Mouse (Mus musculus) macrophage (primary cell): ENCODE data around the gene Rhot2. TPM values are rescaled to one million over a fixed set of nuclear protein-coding genes. Genes with fewer than 3 reads are reported as not detected.

Experiments used
- H3K27ac ChIP-seq: fragments of 350-480 bp; formaldehyde crosslinking; 2 replicates; pipeline ENCODE4 v1.9.0; 2021
- H3K36me3 ChIP-seq: fragments of 350-480 bp; formaldehyde crosslinking; 2 replicates; pipeline ENCODE4 v1.9.0; 2021; ENCODE audit errors: inconsistent target
- H3K4me3 ChIP-seq: fragments of 350-480 bp; formaldehyde crosslinking; 2 replicates; pipeline ENCODE4 v1.9.0; 2021; ENCODE audit errors: inconsistent target
- H3K79me2 ChIP-seq: fragments of 350-480 bp; formaldehyde crosslinking; 2 replicates; pipeline ENCODE4 v1.9.0; 2021; ENCODE audit errors: inconsistent target
- WGBS: methylation state at CpG from one replicate; pipeline ENCODE4 v1.1.7; 2026; ENCODE audit warnings: inconsistent platforms; ENCODE audit not compliant: missing documents; 5-methylcytosine and 5-hydroxymethylcytosine counted together
- polyA plus RNA-seq: library from polyadenylated mRNA; stranded (reverse); fragments of 250-400 nt; gene quantifications from 3 replicates; pipeline ENCODE4 v1.2.4, GENCODE M21; 2018; ENCODE audit warnings: inconsistent platforms

The Rhot2 gene
- polyA plus RNA-seq, 1 experiment from 2014 or later, result 20.6 TPM

DNA sequence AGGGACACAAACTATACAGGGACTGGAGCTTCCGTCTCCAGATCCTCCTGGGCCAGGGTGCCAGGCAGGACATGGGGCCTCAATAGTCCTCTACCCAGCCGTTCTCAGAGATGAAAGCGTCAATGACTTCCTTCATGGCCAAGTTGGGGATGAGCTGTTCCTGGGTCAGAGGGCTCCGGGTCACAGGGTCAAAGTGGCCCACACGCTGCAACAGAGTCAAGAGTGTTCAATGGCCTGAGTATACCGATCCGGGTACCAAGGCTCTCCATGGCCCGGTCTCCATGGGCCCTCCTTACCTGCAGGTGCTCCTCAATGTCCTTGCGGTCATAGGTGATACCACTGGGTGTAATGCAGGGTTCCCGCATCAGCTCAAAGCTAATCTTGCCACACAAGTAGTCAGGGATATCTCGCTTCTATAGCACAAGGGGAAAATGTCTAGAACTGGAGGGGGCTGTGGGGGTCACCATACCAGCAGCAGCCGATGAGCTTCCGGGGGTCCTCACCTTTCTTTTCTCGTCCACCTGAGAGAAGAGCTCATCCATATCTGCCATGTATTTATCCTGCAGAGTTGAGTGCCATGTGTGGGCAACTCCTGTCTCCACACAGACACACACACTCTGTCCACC lies 13.7 kb downstream of the Rhot2 start:
- Histone ChIP-seq H3K79me2 (peaks cover 59% of the 10 kb centered on the region), H3K36me3 (peaks cover 22% of the 10 kb centered on the region; the same call in 1 of the 2 replicates), H3K27ac (no peak overlapping the region), H3K4me3 (no peak overlapping the region; the same call in 1 of the 2 replicates)
- 93% methylated on average over 14 of the region's 14 CpGs for WGBS

DNA sequence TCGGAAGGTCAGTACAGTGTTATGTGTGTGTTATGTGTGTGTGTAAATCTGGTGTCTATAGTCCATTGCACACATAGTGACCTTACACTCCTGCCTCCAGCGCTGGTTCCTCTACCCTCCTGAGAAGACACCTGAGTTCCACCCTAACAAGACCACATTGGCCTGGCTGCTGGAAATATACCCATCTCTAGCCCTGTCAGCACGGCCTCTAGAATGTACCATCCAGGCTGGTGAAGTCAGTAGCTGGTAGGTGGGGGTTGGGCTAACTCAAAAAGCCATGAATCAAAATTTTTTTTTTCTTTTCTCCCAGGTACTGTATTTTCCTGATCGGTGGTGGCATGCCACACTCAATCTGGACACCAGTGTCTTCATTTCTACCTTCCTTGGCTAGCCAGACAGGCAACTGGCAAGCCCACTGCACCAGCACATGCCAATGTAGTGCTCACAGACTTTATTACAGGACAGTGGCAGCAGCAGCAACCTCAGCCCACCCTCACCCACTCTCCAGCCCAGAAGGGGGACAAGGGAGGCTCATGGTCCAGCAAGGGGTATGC lies 14.4 kb downstream of the Rhot2 start:
- WGBS, result 94% methylated on average over 4 of the region's 4 CpGs
- no peak overlapping the region for H3K4me3 ChIP-seq
- peaks cover 59% of the 10 kb centered on the region for H3K79me2 ChIP-seq
- H3K27ac ChIP-seq, result no peak overlapping the region
- H3K36me3 ChIP-seq, result peaks cover 26% of the 10 kb centered on the region; the same call in 1 of the 2 replicates

DNA sequence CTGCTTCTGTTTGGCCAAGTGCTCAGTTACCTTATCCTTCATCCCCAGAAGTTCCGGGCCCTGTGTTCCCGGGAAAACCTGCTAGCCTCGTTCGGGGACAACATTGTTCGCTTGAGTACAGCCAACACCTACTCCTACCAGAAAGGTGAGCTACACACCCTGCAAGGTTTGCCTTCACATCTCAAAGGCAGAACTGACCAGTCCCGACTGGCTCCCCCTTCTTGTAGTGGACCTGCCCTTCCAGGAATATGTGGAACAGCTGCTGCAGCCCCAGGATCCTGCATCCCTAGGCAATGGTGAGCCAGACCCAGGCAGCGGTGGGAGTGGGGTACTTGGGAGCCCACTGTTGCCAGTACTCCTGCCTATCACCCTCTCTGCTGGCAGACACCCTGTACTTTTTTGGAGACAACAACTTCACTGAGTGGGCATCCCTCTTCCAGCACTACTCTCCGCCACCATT lies 15.1 kb downstream of the Rhot2 start:
- Histone ChIP-seq H3K27ac (peak overlapping the region; percentile 62), H3K4me3 (peak overlapping the region; percentile 64), H3K36me3 (peaks cover 26% of the 10 kb centered on the region; the same call in 1 of the 2 replicates), H3K79me2 (peaks cover 59% of the 10 kb centered on the region)
- WGBS, result 52% methylated on average over 8 of the region's 8 CpGs

DNA sequence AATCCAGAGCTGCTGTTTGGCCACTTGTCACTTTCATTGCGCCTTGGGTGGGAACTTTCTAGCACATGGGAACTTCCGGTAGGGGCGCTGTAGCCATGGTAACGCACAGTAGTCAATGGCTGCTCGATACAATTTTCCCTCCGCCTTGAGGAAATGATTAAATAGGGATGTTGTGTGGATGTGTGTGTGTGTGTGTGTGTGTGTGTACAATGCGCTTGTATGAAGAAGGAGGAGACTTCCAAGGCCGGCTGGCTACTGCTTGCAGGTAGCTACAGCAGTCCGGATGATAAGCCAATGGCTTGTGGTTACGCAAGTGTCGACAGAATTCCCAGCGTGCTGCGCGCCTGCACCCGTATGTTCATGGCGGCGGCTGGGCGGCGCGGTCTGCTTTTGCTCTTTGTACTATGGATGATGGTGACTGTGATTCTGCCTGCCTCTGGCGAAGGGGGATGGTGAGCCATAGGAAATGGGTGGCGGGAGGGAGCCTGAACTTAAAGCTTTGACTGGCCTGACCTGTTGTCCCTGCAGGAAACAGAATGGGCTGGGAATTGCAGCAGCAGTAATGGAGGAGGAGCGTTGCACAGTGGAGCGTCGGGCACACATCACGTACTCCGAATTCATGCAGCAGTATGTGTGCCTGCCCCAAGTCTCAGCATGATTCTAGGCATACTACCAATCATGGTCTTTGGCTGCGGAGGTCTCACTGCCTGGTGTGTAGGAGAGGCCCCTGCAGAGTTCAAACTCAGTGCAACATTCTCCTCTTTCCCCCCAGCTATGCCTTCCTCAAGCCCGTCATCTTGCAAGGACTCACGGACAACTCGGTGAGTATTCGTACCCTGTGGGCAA lies 15.7 kb downstream of the Rhot2 start, which contains the start of gene Jmjd8:
Gene Jmjd8 (plus strand): TSS at position 156 of the 846 bp plus-strand sequence.
- H3K36me3 ChIP-seq, result peaks cover 26% of the 10 kb centered on the region; the same call in 1 of the 2 replicates
- peak within 1 kb of the TSS; percentile 62 for H3K27ac ChIP-seq
- WGBS, result under 1% methylated on average over 32 of the region's 32 CpGs
- H3K4me3 ChIP-seq, result peak within 1 kb of the TSS; percentile 64
- H3K79me2 ChIP-seq, result peaks cover 59% of the 10 kb centered on the region

DNA sequence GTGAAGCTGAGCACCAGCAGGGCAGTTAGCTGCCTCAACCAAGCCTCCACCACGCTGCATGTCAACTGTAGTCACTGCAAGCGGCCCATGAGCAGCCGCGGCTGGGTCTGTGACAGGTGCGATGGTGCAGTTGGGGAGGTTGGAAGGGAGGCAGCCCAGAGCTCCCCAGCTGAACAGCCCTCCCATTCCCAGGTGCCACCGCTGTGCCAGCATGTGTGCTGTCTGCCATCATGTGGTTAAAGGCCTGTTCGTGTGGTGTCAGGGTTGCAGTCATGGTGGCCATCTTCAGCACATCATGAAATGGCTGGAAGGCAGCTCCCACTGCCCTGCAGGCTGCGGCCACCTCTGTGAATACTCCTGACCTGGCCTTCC lies 16.4 kb downstream of the Rhot2 start:
- peaks cover 26% of the 10 kb centered on the region; the same call in 1 of the 2 replicates for H3K36me3 ChIP-seq
- peak overlapping the region; percentile 64; the same call in 1 of the 2 replicates for H3K4me3 ChIP-seq
- 92% methylated on average over 8 of the region's 8 CpGs for WGBS
- peaks cover 59% of the 10 kb centered on the region for H3K79me2 ChIP-seq
- no peak overlapping the region for H3K27ac ChIP-seq

DNA sequence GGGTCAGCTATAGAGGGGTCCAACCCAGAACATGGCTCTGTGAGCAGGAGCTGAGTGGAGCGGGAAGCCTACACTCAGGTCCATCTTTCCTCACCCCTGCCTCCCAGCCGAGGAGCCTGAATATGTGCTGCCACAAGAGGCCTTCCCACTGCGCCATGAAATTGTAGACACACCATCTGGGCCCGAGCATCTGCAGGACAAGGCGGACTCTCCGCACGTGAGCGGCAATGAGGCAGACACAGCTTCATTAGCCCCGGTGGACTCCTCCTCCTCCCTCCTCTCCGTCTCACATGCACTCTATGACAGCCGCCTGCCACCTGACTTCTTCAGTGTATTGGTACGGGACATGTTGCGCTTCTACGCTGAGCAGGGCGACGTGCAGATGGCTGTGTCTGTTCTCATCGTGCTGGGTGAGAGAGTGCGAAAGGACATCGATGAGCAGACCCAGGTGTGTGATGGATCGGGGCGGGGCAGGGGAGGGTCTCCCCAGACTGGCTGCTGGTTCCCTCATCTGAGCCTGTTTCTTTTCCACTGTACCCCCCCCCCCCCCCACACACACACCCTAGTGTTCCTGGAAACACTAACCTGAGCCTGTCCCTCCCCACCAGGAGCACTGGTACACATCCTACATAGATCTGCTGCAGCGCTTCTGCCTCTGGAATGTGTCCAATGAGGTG lies 17.0 kb downstream of the Rhot2 start:
- H3K79me2 ChIP-seq, result peaks cover 59% of the 10 kb centered on the region
- H3K36me3 ChIP-seq, result peaks cover 26% of the 10 kb centered on the region; the same call in 1 of the 2 replicates
- 90% methylated on average over 19 of the region's 22 CpGs for WGBS
- no peak overlapping the region for H3K4me3 ChIP-seq
- no peak overlapping the region for H3K27ac ChIP-seq

DNA sequence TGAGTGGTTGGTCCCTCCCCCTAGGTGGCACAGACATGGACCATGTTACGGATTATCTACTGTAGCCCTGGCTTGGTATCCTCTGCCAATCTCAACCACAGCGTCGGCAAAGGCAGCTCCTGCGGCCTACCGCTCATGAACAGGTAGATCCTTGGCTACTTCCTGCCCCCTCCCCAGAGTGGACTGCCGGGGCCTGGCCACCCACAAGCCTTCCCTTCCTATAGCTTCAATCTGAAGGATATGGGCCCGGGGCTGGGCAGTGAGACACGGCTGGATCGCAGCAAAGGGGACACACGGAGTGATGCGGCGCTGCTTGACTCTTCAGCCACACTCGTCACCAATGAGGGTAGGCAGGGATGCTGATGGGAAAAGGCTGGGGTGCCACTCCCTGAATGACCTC lies 17.6 kb downstream of the Rhot2 start:
- 98% methylated on average over 13 of the region's 13 CpGs for WGBS
- H3K27ac ChIP-seq, result no peak overlapping the region
- H3K4me3 ChIP-seq, result no peak overlapping the region
- peaks cover 55% of the 10 kb centered on the region for H3K79me2 ChIP-seq
- H3K36me3 ChIP-seq, result peaks cover 26% of the 10 kb centered on the region; the same call in 1 of the 2 replicates

DNA sequence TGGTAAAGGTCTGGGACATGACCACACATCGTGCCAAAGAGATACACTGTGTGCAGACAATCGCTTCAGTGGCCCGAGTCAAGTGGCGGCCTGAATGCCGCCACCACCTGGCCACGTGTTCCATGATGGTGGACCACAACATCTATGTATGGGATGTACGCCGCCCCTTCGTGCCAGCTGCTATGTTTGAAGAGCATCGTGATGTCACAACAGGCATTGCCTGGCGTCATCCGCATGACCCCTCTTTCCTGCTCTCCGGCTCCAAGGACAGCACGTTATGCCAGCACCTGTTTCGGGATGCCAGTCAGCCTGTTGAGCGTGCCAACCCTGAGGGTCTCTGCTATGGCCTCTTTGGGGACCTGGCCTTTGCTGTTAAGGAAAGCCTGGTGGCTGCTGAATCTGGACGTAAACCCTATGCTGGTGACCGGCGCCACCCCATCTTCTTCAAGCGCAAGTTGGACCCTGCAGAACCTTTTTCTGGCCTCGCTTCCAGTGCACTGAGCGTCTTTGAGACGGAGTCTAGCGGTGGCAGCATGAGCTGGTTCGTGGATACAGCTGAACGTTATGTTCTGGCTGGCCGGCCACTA lies 18.6 kb downstream of the Rhot2 start:
- no peak overlapping the region for H3K27ac ChIP-seq
- no peak overlapping the region for H3K4me3 ChIP-seq
- WGBS, result 96% methylated on average over 27 of the region's 27 CpGs
- H3K79me2 ChIP-seq, result peaks cover 46% of the 10 kb centered on the region
- H3K36me3 ChIP-seq, result peaks cover 26% of the 10 kb centered on the region; the same call in 1 of the 2 replicates

DNA sequence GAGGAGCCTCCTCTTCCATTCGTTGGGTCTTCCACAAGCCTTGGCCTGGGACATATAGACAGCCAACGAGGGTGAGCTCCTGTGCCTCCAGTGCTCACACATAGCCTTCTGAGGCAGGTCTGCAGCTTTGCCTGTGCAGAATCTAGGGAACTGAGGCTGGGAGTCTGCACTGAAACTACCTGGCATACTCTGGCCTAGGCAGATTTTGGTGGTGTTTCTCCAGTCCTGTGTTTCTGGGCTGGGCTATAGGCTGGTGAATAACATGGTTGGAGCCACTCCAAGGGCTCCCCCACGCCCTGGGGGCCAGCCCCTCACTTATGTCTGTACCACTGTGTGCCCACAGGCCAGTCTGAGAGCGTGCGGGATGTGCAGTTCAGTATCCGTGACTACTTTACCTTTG lies 19.3 kb downstream of the Rhot2 start:
- peaks cover 20% of the 10 kb centered on the region; the same call in 1 of the 2 replicates for H3K36me3 ChIP-seq

DNA sequence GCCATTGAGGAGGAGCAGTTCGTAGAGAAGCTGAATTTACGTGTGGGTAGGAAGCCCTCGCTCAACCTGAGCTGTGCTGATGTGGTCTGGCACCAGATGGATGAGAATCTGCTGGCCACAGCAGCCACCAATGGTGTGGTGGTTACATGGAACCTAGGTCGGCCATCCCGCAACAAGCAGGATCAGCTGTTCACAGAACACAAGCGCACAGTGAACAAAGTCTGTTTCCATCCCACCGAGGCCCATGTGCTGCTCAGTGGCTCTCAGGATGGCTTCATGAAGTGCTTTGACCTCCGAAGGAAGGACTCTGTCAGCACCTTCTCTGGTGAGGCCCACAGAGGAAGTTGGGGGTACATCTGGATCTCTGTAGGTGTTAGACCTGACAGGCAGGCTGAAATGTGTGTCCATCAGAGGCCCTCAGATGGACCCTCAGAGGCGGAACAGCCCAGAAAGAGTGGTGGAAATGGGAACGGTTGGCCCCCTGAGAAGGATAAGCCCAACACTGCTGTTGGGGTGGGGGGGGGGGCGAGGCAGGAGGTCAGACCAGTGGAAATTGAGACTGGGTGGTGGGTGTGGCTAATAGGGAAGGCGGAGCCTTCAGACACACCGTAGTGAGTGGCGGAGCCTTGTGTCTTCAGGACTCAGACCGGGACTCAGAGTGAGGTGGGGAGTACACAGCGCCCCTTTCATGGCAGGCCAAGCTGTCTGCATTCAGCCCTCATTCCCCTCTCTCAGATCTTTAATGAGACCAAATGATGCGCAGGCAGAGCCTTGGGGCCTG lies 20.1 kb downstream of the Rhot2 start:
- peak overlapping the region; percentile 93 for H3K4me3 ChIP-seq
- 87% methylated on average over 15 of the region's 17 CpGs for WGBS
- peaks cover 31% of the 10 kb centered on the region; the same call in 1 of the 2 replicates for H3K79me2 ChIP-seq
- H3K36me3 ChIP-seq, result peaks cover 20% of the 10 kb centered on the region; the same call in 1 of the 2 replicates
- H3K27ac ChIP-seq, result no peak overlapping the region

More for the DNA sequence above, 19.3 kb downstream of the Rhot2 start:
- Histone ChIP-seq H3K4me3 (no peak overlapping the region), H3K79me2 (peaks cover 38% of the 10 kb centered on the region), H3K27ac (no peak overlapping the region)
- WGBS, result 98% methylated on average over 6 of the region's 6 CpGs

DNA sequence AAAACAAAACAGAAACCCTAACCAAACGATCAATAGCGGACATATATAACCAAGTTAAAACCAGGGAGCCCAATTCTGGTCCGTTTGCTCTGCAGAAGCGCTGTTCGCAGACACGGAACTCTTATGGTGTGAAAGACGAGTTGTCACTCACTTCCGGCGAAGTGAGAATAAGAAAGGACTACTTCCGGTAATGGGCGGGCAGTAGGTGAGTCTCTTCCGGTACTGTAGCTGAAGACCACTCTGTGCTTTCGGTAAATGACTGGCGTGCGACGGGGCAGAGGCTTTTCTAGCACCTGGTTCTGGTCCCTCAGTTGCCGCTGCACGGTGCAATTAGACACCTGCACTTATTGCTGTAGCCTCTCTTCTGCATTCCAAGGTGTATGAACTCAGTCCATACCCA lies 21.2 kb downstream of the Rhot2 start, which contains the start of gene Wdr24:
Gene Wdr24 (plus strand): TSS at position 176 of the 400 bp plus-strand sequence.
- Histone ChIP-seq H3K4me3 (peak within 1 kb of the TSS; percentile 93), H3K27ac (peak within 1 kb of the TSS; percentile 55), H3K79me2 (peaks cover 24% of the 10 kb centered on the region; the same call in 1 of the 2 replicates), H3K36me3 (peaks cover 20% of the 10 kb centered on the region; the same call in 1 of the 2 replicates)
- WGBS, result under 1% methylated on average over 18 of the region's 18 CpGs

DNA sequence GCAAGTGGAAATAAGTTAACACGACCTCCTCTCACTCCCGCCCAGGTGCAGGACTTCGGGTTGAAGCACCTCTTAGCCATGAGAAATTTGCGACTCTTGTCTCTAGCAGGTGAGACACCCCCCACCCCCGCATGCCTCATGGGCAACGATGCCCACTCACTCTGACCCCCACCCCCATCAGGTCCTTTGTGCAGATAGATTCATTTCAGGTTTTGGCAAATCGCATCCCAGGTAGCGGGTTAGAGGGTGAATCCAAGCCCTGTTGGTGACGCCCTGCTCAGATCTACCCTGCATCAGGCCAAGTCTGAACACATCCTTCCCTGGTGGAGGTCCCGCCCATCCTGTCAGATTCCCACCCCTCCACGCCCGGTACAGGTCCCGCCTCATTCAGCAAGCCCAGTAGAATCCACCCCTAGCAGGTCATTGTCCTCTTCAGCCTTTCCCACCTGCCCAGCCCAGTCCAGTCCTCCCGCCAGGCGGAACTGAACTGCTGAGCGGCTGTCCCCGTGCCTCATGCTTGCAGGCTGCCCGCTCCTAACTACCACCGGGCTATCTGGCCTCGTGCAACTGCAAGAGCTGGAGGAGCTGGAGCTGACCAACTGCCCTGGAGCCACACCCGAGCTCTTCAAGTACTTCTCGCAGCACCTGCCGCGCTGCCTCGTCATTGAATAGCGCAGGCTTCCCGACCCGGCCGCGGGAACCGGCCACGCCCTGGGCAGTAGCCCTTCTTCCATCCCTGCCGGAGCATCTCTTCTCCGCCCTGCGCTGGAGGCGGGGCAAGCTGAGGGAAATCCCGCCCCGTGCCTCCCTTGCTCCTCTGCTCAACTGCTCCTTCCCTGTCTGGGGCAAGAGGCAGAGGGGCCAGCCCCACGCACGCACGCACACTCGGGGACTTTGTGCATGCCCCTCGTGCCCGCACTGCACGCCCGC lies 25.5 kb downstream of the Rhot2 start:
- Histone ChIP-seq H3K27ac (no peak overlapping the region), H3K79me2 (peaks cover 6% of the 10 kb centered on the region; the same call in 1 of the 2 replicates), H3K4me3 (no peak overlapping the region), H3K36me3 (no peaks in the 10 kb centered on the region)
- 10% methylated on average over 44 of the region's 46 CpGs for WGBS
